Mouse (Mus musculus): ENCODE measurements at regions not wholly inside any gene's neighbourhood (a gene's known extent, or its start where the extent isn't known, plus 50 kb on each side); places are given as distances from the start of the nearest gene placed in this dataset.

GRCm38 (mm10) chr13:80956966-80957365, 73.8 kb downstream of the Arrdc3 start:
- TF ChIP-seq CTCF (IDR thresholded peaks at IDR 0.05; ENCODE audit: extremely low read depth, insufficient read length, insufficient replicate concordance, low read depth, low read length) (no peak), POLR2A (IDR thresholded peaks at IDR 0.05; ENCODE audit: low read depth, low read length) (no peak)
